Mouse (Mus musculus): ENCODE data around the gene Ephb2. TPM values are rescaled to one million over a fixed set of nuclear protein-coding genes. Genes with fewer than 3 reads are reported as not detected.

The Ephb2 gene
- polyA plus RNA-seq, 1 experiment from 2014 or later, result 19.6 TPM

GRCm38 (mm10) chr4:136833619-136834351 is 2.0 kb downstream of the Ephb2 start:
- Histone ChIP-seq H3K36me3 (ENCODE audit: control insufficient read depth, insufficient read depth, low read length) (no peaks in the 10 kb centered on the region), H3K4me3 (ENCODE audit: low read depth, low read length) (peak overlapping the region; percentile 91), H3K4me1 (ENCODE audit: control insufficient read depth, insufficient read depth, low read length) (peaks cover 54% of the 10 kb centered on the region), H3K27me3 (ENCODE audit: control insufficient read depth, insufficient read depth, low read length) (no peaks in the 10 kb centered on the region; the same call in 1 of the 2 replicates), H3K9me3 (ENCODE audit: control insufficient read depth, low read length) (no peaks in the 10 kb centered on the region), H3K4me2 (ENCODE audit: low read depth, low read length) (peak overlapping the region; percentile 95), H3K9ac (replicated peaks; ENCODE audit: low read depth, low read length) (peak overlapping the region; percentile 95), H3K27ac (ENCODE audit: low read depth, low read length) (no peak overlapping the region)
- ATAC-seq (ENCODE audit: low read depth), result no peak
- WGBS, result 30% methylated on average over 20 of the region's 21 CpGs

- 63% methylated on average over 16 of the region's 16 CpGs for WGBS
- Histone ChIP-seq H3K27ac (ENCODE audit: low read depth, low read length) (0 out of 2 replicates have a peak overlapping the region, but pooled peaks have one; percentile 28), H3K9ac (replicated peaks; ENCODE audit: low read depth, low read length) (0 out of 2 replicates have a peak overlapping the region, but pooled peaks have one; percentile 4), H3K4me3 (ENCODE audit: low read depth, low read length) (no peak overlapping the region; the same call in 1 of the 2 replicates), H3K4me2 (ENCODE audit: low read depth, low read length) (peak overlapping the region; percentile 95), H3K27me3 (ENCODE audit: control insufficient read depth, insufficient read depth, low read length) (no peaks in the 10 kb centered on the region; the same call in 1 of the 2 replicates), H3K4me1 (ENCODE audit: control insufficient read depth, insufficient read depth, low read length) (peaks cover 57% of the 10 kb centered on the region), H3K9me3 (ENCODE audit: control insufficient read depth, low read length) (no peaks in the 10 kb centered on the region), H3K36me3 (ENCODE audit: control insufficient read depth, insufficient read depth, low read length) (no peaks in the 10 kb centered on the region)
- ATAC-seq (ENCODE audit: low read depth), result no peak
Observed at GRCm38 (mm10) chr4:136832559-136833232, 3.1 kb downstream of the Ephb2 start.

GRCm38 (mm10) chr4:136830272-136830823 is 5.4 kb downstream of the Ephb2 start:
- ATAC-seq (ENCODE audit: low read depth), result no peak

GRCm38 (mm10) chr4:136829837-136830236 is 6.0 kb downstream of the Ephb2 start:
- ATAC-seq (ENCODE audit: low read depth), result no peak

More at GRCm38 (mm10) chr4:136830272-136830823, 5.4 kb downstream of the Ephb2 start:
- no peak overlapping the region for H3K4me2 ChIP-seq (ENCODE audit: low read depth, low read length)
- 41% methylated on average over 9 of the region's 9 CpGs for WGBS
- no peaks in the 10 kb centered on the region for H3K9me3 ChIP-seq (ENCODE audit: control insufficient read depth, low read length)
- H3K27ac ChIP-seq (ENCODE audit: low read depth, low read length), result no peak overlapping the region
- H3K27me3 ChIP-seq (ENCODE audit: control insufficient read depth, insufficient read depth, low read length), result no peaks in the 10 kb centered on the region; the same call in 1 of the 2 replicates
- no peak overlapping the region for H3K9ac ChIP-seq (replicated peaks; ENCODE audit: low read depth, low read length)
- H3K4me3 ChIP-seq (ENCODE audit: low read depth, low read length), result no peak overlapping the region
- H3K4me1 ChIP-seq (ENCODE audit: control insufficient read depth, insufficient read depth, low read length), result peaks cover 58% of the 10 kb centered on the region
- H3K36me3 ChIP-seq (ENCODE audit: control insufficient read depth, insufficient read depth, low read length), result no peaks in the 10 kb centered on the region

GRCm38 (mm10) chr4:136828664-136829569 is 6.9 kb downstream of the Ephb2 start:
- ATAC-seq (ENCODE audit: low read depth), result no peak
- no peaks in the 10 kb centered on the region for H3K27me3 ChIP-seq (ENCODE audit: control insufficient read depth, insufficient read depth, low read length)
- no peak overlapping the region for H3K27ac ChIP-seq (ENCODE audit: low read depth, low read length)
- H3K9ac ChIP-seq (replicated peaks; ENCODE audit: low read depth, low read length), result no peak overlapping the region; the same call in 1 of the 2 replicates
- H3K9me3 ChIP-seq (ENCODE audit: control insufficient read depth, low read length), result no peaks in the 10 kb centered on the region
- H3K4me2 ChIP-seq (ENCODE audit: low read depth, low read length), result no peak overlapping the region
- peaks cover 54% of the 10 kb centered on the region for H3K4me1 ChIP-seq (ENCODE audit: control insufficient read depth, insufficient read depth, low read length)
- H3K4me3 ChIP-seq (ENCODE audit: low read depth, low read length), result no peak overlapping the region
- WGBS, result 39% methylated on average over 11 of the region's 11 CpGs
- no peaks in the 10 kb centered on the region for H3K36me3 ChIP-seq (ENCODE audit: control insufficient read depth, insufficient read depth, low read length)

More at GRCm38 (mm10) chr4:136829837-136830236, 6.0 kb downstream of the Ephb2 start:
- Histone ChIP-seq H3K9ac (replicated peaks; ENCODE audit: low read depth, low read length) (no peak overlapping the region), H3K4me2 (ENCODE audit: low read depth, low read length) (0 out of 2 replicates have a peak overlapping the region, but pooled peaks have one; percentile 16), H3K27ac (ENCODE audit: low read depth, low read length) (no peak overlapping the region; the same call in 1 of the 2 replicates), H3K27me3 (ENCODE audit: control insufficient read depth, insufficient read depth, low read length) (no peaks in the 10 kb centered on the region), H3K9me3 (ENCODE audit: control insufficient read depth, low read length) (no peaks in the 10 kb centered on the region), H3K36me3 (ENCODE audit: control insufficient read depth, insufficient read depth, low read length) (no peaks in the 10 kb centered on the region), H3K4me3 (ENCODE audit: low read depth, low read length) (no peak overlapping the region), H3K4me1 (ENCODE audit: control insufficient read depth, insufficient read depth, low read length) (peaks cover 60% of the 10 kb centered on the region)
- WGBS, result 14% methylated on average over 9 of the region's 9 CpGs

GRCm38 (mm10) chr4:136824935-136825552 is 10.7 kb downstream of the Ephb2 start:
- H3K27ac ChIP-seq (ENCODE audit: low read depth, low read length), result no peak overlapping the region
- H3K36me3 ChIP-seq (ENCODE audit: control insufficient read depth, insufficient read depth, low read length), result no peaks in the 10 kb centered on the region
- no peak overlapping the region for H3K4me2 ChIP-seq (ENCODE audit: low read depth, low read length)
- no peak overlapping the region for H3K4me3 ChIP-seq (ENCODE audit: low read depth, low read length)
- no peak for ATAC-seq (ENCODE audit: low read depth)
- 40% methylated on average over 18 of the region's 18 CpGs for WGBS
- H3K27me3 ChIP-seq (ENCODE audit: control insufficient read depth, insufficient read depth, low read length), result no peaks in the 10 kb centered on the region
- peaks cover 28% of the 10 kb centered on the region for H3K4me1 ChIP-seq (ENCODE audit: control insufficient read depth, insufficient read depth, low read length)
- H3K9me3 ChIP-seq (ENCODE audit: control insufficient read depth, low read length), result no peaks in the 10 kb centered on the region
- no peak overlapping the region for H3K9ac ChIP-seq (replicated peaks; ENCODE audit: low read depth, low read length)

- Histone ChIP-seq H3K4me3 (ENCODE audit: low read depth, low read length) (no peak overlapping the region), H3K9me3 (ENCODE audit: control insufficient read depth, low read length) (no peaks in the 10 kb centered on the region), H3K9ac (replicated peaks; ENCODE audit: low read depth, low read length) (no peak overlapping the region), H3K27ac (ENCODE audit: low read depth, low read length) (peak overlapping the region; percentile 66), H3K36me3 (ENCODE audit: control insufficient read depth, insufficient read depth, low read length) (no peaks in the 10 kb centered on the region), H3K4me2 (ENCODE audit: low read depth, low read length) (no peak overlapping the region), H3K4me1 (ENCODE audit: control insufficient read depth, insufficient read depth, low read length) (peaks cover 27% of the 10 kb centered on the region), H3K27me3 (ENCODE audit: control insufficient read depth, insufficient read depth, low read length) (no peaks in the 10 kb centered on the region)
- 14% methylated on average over 10 of the region's 10 CpGs for WGBS
- ATAC-seq (ENCODE audit: low read depth), result peak; percentile 38; the same call in 1 of the 2 replicates
Observed at GRCm38 (mm10) chr4:136820069-136820522, 15.7 kb downstream of the Ephb2 start.

GRCm38 (mm10) chr4:136816701-136817100 is 19.1 kb downstream of the Ephb2 start:
- no peak overlapping the region for H3K4me3 ChIP-seq (ENCODE audit: low read depth, low read length)
- no peaks in the 10 kb centered on the region for H3K27me3 ChIP-seq (ENCODE audit: control insufficient read depth, insufficient read depth, low read length)
- no peaks in the 10 kb centered on the region for H3K9me3 ChIP-seq (ENCODE audit: control insufficient read depth, low read length)
- H3K27ac ChIP-seq (ENCODE audit: low read depth, low read length), result 0 out of 2 replicates have a peak overlapping the region, but pooled peaks have one; percentile 22
- no peak overlapping the region for H3K4me2 ChIP-seq (ENCODE audit: low read depth, low read length)
- no peaks in the 10 kb centered on the region for H3K36me3 ChIP-seq (ENCODE audit: control insufficient read depth, insufficient read depth, low read length)
- peak; percentile 82 for ATAC-seq (ENCODE audit: low read depth)
- no peak overlapping the region for H3K9ac ChIP-seq (replicated peaks; ENCODE audit: low read depth, low read length)
- 12% methylated on average over 6 of the region's 7 CpGs for WGBS
- peaks cover 24% of the 10 kb centered on the region for H3K4me1 ChIP-seq (ENCODE audit: control insufficient read depth, insufficient read depth, low read length)

Data from neural tube, embryonic 14.5 days (tissue).